Mouse (Mus musculus) testis, adult 2 months (tissue): ENCODE measurements around the gene Nfyc. TPM values are rescaled to one million over a fixed set of nuclear protein-coding genes. Genes with fewer than 3 reads are reported as not detected.

Source experiments
- H3K27ac ChIP-seq: fragments of 200-500 bp; 2 replicates; pipeline ENCODE4 v1.5.1; 2012; ENCODE audit warnings: low read depth, low read length; ENCODE audit not compliant: control insufficient read depth, insufficient read depth
- H3K27me3 ChIP-seq: fragments of 200-500 bp; 2 replicates; pipeline ENCODE4 v1.6.1; 2012; ENCODE audit warnings: mild to moderate bottlenecking, low read length, moderate library complexity; ENCODE audit not compliant: control insufficient read depth, insufficient read depth
- H3K36me3 ChIP-seq: fragments of 200-500 bp; 2 replicates; pipeline ENCODE4 v1.6.1; 2012; ENCODE audit warnings: mild to moderate bottlenecking, low read length; ENCODE audit not compliant: control insufficient read depth, insufficient read depth
- H3K4me1 ChIP-seq: fragments of 200-500 bp; 2 replicates; pipeline ENCODE4 v1.6.1; 2012; ENCODE audit warnings: low read length; ENCODE audit not compliant: control insufficient read depth, insufficient read depth
- H3K4me3 ChIP-seq: fragments of 200-500 bp; 2 replicates; pipeline ENCODE4 v1.5.1; 2012; ENCODE audit warnings: low read depth, mild to moderate bottlenecking, low read length, moderate library complexity, mixed read lengths; ENCODE audit not compliant: control insufficient read depth
- CTCF ChIP-seq: fragments of 200-500 bp; IDR thresholded peaks from 2 replicates; pipeline ENCODE4 v1.5.1; 2012; ENCODE audit warnings: low read depth, mild to moderate bottlenecking, inconsistent platforms, low read length, moderate library complexity; ENCODE audit not compliant: control insufficient read depth, insufficient read depth, insufficient replicate concordance
- POLR2A ChIP-seq: fragments of 200-500 bp; IDR thresholded peaks from 2 replicates; pipeline ENCODE4 v1.6.1; 2012; ENCODE audit warnings: low read depth, mild to moderate bottlenecking, inconsistent platforms, low read length, moderate library complexity; ENCODE audit not compliant: control insufficient read depth
- polyA plus RNA-seq: library from polyadenylated mRNA; depleted of rRNA; stranded (reverse); fragments of >200 nt; gene quantifications from 2 replicates; pipeline ENCODE4 v1.2.3, GENCODE M21; 2012

Nfyc gene
- polyA plus RNA-seq, 1 experiment: 70.3 TPM

- H3K4me3 ChIP-seq: peak within 1 kb of the TSS; percentile 16
- H3K27me3 ChIP-seq: no peaks in the 10 kb centered on the region; the same call in 1 of the 2 replicates
- H3K36me3 ChIP-seq: no peaks in the 10 kb centered on the region
- TF ChIP-seq CTCF (no peak), POLR2A (no peak)
- H3K27ac ChIP-seq: no peak within 1 kb of the TSS
- peaks cover 11% of the 10 kb centered on the region for H3K4me1 ChIP-seq
Observed at GRCm38 (mm10) chr4:120747941-120748866, 83.2 kb downstream of the Nfyc start, which contains the start of gene Kcnq4. Kcnq4 (minus strand) TSS chr4:120748612.

GRCm38 (mm10) chr4:120747243-120747792 lies 84.1 kb downstream of the Nfyc start:
- TF ChIP-seq POLR2A (no peak), CTCF (no peak)
- Histone ChIP-seq H3K27ac (no peak overlapping the region), H3K4me3 (peak overlapping the region; percentile 56)

GRCm38 (mm10) chr4:120746552-120747150 lies 84.7 kb downstream of the Nfyc start:
- TF ChIP-seq POLR2A (no peak), CTCF (no peak)
- no peaks in the 10 kb centered on the region for H3K36me3 ChIP-seq
- peak overlapping the region; percentile 56 for H3K4me3 ChIP-seq
- H3K4me1 ChIP-seq: peaks cover 11% of the 10 kb centered on the region
- no peaks in the 10 kb centered on the region; the same call in 1 of the 2 replicates for H3K27me3 ChIP-seq
- no peak overlapping the region for H3K27ac ChIP-seq

More at GRCm38 (mm10) chr4:120747243-120747792, 84.1 kb downstream of the Nfyc start:
- H3K4me1 ChIP-seq: peaks cover 11% of the 10 kb centered on the region
- no peaks in the 10 kb centered on the region for H3K36me3 ChIP-seq
- H3K27me3 ChIP-seq: no peaks in the 10 kb centered on the region; the same call in 1 of the 2 replicates

- TF ChIP-seq CTCF (no peak), POLR2A (no peak)
- H3K4me3 ChIP-seq: no peak overlapping the region
- H3K4me1 ChIP-seq: peaks cover 11% of the 10 kb centered on the region
- H3K27ac ChIP-seq: no peak overlapping the region
- H3K27me3 ChIP-seq: no peaks in the 10 kb centered on the region; the same call in 1 of the 2 replicates
- no peaks in the 10 kb centered on the region for H3K36me3 ChIP-seq
Observed at GRCm38 (mm10) chr4:120745731-120746551, 85.4 kb downstream of the Nfyc start.

GRCm38 (mm10) chr4:120743636-120744035 lies 87.7 kb downstream of the Nfyc start:
- H3K36me3 ChIP-seq: no peaks in the 10 kb centered on the region
- peaks cover 11% of the 10 kb centered on the region for H3K4me1 ChIP-seq
- no peak overlapping the region for H3K4me3 ChIP-seq
- H3K27ac ChIP-seq: no peak overlapping the region
- H3K27me3 ChIP-seq: no peaks in the 10 kb centered on the region; the same call in 1 of the 2 replicates
- TF ChIP-seq CTCF (no peak), POLR2A (no peak)

GRCm38 (mm10) chr4:120741303-120741702 lies 90.1 kb downstream of the Nfyc start:
- no peak overlapping the region for H3K4me3 ChIP-seq
- TF ChIP-seq CTCF: no peak
- no peak for TF ChIP-seq POLR2A
- H3K27me3 ChIP-seq: no peaks in the 10 kb centered on the region
- no peaks in the 10 kb centered on the region for H3K36me3 ChIP-seq
- H3K27ac ChIP-seq: no peak overlapping the region
- H3K4me1 ChIP-seq: peaks cover under 1% of the 10 kb centered on the region; the same call in 1 of the 2 replicates
